Mouse (Mus musculus) heart, adult 9 months (tissue): ENCODE measurements at regions not wholly inside any gene's neighbourhood (a gene's known extent, or its start where the extent isn't known, plus 50 kb on each side); places are given as distances from the start of the nearest gene placed in this dataset.
"Not testable (repeated sequence)": the region's sequence is repeated elsewhere in the genome, so short reads cannot be mapped to it uniquely, and the experiment has no call there.

ENCODE experiments used
- DNase-seq, 2 experiments: peaks; one replicate each; pipeline ENCODE4 v3.0.0; 2022; ENCODE audit warnings: low spot score in 2 of 2

DNA sequence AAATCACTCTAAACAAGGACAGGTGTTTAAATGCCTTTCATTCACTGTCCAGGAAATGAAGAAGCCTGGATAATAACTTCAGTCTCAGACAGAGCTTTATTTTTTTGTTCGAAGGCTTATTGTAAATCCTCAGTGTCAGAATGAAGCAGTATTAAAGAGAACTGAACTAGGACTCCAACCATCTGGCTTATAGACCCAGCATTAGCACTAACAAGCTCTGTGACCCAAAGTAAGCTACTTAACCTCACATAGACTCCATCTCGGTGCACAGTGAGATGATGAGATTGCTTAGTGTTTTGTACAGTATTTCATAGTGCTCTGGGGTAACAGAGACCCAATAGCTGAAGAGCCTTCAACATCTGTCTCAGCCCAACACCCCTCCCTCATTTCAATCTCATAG is 738.2 kb upstream of the Map3k7 start:
- DNase-seq = no peak

GRCm38 (mm10) chr4:31268825-31269495 is 694.9 kb upstream of the Map3k7 start:
- DNase-seq = no peak

DNA sequence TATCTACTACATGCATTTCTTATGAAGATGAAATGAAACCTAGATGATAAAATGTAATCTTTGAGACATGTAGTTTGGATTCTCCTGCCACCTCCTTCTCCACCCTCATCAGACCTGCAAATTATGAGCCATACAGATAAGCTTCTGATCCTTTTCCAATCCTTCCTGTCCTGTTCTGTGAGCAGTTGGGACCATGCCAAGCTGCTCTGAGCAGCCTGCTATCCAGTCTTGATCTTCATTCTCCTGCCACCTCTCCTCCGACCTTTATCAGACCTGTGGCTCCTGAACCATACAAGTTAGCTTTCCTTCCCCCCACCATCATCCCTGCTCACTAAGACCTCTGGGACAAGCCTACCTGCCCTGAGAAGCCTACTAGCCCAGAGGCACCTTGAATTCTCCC is 689.8 kb upstream of the Map3k7 start:
- DNase-seq = no peak

GRCm38 (mm10) chr4:31290301-31290975 is 673.5 kb upstream of the Map3k7 start:
- DNase-seq = no peak

GRCm38 (mm10) chr4:31293752-31294151 is 670.1 kb upstream of the Map3k7 start:
- DNase-seq = no peak

DNA sequence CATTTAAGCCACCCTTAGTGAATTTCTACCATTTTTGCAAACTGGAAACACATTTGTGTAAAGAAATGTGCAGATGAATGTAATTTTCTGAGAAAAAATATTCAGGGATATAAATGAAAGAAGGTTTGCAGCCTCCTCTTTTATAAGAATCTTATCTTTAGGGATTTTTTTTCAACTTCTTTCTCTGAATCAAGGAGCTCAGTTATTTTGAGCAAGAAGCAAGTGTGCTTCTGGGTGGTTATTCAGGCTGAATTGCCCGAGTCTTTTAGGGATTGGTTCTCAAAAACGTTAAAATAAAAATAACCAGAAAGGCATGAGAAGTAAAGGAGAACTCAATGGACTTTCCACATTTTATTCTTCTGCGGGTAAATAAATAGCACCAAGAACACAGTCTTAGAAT is 666.0 kb upstream of the Map3k7 start:
- DNase-seq = no peak

DNA sequence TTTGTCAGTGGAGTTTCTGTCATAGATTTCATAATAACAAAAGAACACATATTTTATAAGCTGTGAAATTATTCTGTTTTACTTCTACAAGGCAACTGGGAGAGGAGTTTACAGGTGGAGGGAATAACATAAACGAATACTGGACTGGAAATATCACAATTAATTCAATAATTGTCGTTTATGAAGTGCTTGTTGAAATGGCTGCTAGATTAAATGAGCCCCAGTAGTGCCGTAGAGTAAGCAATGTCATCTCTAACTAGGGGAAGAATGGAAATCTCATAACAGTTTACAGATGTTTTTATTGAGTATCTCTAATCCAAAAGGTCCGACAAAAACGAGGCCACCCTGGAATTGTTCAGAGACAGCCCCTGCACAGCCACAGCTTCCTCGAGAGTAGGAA is 644.6 kb upstream of the Map3k7 start:
- DNase-seq = no peak

GRCm38 (mm10) chr4:31320734-31321507 is 643.0 kb upstream of the Map3k7 start:
- DNase-seq = no peak

- no peak for DNase-seq
Observed at GRCm38 (mm10) chr4:31323816-31324215, 640.1 kb upstream of the Map3k7 start.

GRCm38 (mm10) chr4:31328798-31329197 is 635.1 kb upstream of the Map3k7 start:
- no peak for DNase-seq

GRCm38 (mm10) chr4:31331053-31331452 is 632.8 kb upstream of the Map3k7 start:
- DNase-seq = no peak

- DNase-seq = no peak
Observed at GRCm38 (mm10) chr4:31335686-31336085, 628.2 kb upstream of the Map3k7 start.

- no peak for DNase-seq
Observed at GRCm38 (mm10) chr4:31337980-31338379, 625.9 kb upstream of the Map3k7 start.

DNA sequence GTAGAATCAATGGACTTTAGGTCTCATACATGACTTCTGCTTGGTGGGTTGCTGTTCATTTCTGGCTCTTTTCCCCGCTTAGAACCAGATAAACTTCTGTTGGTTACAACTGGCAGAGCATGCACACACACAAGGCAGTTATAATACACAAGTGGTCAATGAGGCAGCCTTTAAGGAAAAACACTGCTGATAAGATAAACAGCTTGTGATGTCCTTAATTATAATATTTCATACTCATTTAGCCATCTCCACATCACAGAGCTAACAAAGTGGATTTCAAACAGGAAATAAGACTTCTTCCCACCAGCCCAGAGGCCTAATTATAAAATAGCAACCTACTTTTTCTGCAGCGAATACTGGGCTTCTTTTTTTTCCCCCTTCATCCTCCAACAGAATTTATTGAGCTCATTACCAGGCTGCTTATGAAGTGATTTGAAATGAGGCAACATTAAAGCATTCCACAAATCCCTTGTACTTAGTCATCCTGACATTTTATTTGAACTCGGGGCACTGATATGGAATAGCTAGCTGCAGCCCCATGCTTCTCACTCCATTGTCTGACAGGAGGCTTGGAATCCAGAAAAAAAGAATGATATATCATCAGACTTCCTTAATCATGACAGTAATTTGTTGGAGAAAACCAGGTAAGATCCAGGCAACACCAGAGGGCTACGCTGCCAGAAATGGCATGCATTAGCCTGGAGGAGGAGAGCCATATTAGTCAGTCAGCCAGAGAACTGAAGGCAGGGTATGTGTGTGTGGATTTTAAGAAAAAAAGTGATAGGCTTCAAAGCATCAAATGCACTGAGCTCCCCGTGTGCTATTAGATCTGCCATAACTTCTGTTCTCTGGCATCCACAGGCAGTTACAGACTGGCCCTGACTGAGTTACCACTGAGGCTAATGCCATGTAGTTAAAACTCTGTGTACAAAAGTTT is 620.3 kb upstream of the Map3k7 start:
- DNase-seq = no peak

DNA sequence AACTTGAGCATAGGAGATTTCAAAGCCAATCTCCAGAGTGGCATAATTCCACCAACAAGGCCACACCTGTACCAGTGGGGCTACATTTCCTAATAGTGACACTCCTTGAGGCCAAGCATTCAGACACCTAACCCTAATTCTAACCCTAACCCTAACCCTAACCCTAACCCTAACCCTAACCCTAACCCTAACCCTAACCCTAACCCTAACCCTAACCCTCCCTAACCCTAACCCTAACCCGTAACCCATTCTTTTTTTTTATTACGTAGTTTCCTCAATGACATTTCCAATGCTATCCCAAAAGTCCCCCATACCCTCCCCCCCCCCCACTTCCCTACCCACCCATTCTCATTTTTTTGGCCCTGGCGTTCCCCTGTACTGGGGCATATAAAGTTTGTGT is 609.9 kb upstream of the Map3k7 start:
- DNase-seq = not testable (repeated sequence)

DNA sequence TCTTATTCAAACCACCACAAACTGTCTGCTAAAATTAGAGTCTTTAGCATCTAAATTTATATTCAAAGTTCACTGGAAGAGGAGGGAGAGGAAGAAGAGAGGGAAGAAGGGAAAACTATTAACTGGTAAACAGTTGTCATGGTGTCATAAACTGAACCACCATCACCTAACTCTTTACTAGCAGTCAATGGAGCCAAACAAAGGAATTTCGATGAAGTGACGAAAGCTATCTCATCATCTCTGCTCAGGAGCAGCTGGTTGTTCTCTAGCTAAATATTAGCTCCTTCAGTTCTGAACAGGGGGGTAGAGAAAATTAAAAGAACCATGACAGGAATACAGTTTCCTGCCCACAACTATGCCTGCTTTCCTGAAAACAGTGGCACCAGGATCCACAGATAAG is 608.9 kb upstream of the Map3k7 start:
- no peak for DNase-seq

- no peak for DNase-seq
Observed at GRCm38 (mm10) chr4:31366172-31366571, 597.7 kb upstream of the Map3k7 start.

DNA sequence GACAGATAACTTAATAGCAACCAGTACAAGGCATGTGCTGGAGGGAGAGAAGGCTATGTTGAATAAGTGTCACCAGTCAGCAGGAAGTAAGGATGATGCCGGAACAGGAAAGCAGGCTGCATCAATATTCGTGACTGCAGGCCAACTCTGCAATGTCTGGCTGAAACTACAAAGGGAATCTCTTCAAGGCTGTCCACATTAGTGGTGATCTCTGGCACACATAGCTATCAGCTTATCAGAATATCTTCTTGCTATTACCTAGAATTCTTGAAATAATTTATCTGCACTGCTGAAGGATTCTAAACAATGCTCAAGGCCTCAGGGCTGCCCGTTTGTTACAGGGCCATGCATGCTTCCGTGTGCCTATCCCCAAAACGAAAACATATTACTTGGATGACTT is 596.9 kb upstream of the Map3k7 start:
- DNase-seq = no peak

DNA sequence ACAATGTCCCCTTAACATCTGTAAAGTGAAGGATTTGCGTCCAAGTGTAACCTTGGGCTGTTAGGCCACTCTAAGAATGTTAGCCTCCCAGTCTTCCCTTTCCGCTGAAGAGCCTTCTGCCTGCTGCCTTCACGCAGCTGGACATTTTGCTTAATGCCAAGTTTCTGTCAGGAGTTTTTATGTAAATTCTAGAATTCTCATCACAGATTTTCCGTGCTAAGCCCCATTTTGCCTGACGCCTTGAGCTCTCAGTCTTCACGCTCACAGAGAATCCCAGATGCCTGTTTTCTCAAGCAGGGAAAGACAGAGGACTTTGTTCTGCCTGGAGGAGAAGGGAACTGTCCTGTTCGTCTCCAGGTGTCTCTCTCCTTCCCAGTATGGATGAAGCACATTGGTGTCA is 593.8 kb upstream of the Map3k7 start:
- DNase-seq = no peak

DNA sequence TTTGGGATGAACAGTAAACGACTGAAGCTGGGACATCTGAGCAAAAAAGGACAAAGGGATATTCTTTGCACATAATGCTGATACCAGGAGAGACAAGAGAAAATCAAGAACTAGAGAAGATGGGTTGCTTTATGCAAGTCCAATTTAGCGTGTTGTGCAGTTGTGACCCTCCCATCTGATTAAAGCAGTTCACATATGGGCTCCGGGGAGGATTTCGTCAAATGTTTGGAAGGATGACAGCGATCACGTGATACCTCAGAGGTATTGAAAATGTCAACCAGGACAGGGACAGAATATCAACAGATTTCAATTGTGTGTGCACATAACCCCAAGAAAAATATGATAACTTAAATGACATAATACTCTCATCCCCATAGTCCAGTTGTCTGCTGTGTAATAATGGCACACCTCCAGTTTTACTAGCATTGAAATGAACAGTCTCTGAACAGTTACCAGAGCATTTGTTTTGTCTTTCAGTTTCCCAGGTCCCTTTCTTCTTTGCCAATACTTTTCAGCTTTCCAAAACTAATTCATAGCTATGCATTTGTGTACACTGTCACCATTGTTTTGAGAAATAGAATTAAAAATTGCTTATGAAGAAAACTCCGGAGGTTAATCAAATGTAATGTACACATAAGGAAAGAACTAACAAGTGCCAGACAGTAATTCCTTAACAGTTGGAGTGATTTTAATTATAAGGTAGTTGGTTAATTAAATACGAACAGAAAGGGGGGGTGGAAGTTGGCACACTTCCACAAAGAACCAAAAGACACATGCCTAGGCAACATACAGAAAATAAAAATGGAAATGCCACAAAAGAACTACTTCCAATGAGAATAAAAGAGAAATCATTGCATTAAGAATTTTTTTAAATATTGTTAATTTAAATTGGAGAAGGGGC is 582.6 kb upstream of the Map3k7 start:
- no peak for DNase-seq
